Mouse (Mus musculus): ENCODE data around the gene Gm20431.
A peak's percentile ranks its signal among the peaks of the same experiment; 100 is the strongest.

DNA sequence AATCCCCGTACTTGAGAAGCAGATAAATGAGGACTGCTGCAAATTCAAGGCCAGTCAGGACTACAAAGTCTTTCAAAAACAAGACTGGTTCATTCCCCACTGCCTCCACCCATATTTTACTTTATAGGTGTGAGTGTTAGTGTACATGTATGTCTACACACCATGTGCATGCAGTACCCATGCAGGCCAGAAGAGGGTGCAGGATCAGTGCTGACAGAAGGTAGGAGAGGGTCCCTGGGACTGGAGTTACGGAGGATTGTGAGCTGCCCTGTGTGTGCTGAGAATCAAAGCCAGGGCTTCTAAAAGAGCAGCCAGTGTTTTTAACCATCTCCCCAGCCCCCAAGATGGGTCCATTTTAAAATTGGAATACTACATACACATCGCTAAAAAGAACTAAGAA is 21.0 kb downstream of the Gm20431 start:
- peak; percentile 60; the same call in 1 of the 2 replicates for TF ChIP-seq CTCF (IDR thresholded peaks at IDR 0.05; ENCODE audit: control insufficient read depth, insufficient read depth, insufficient replicate concordance, low read depth, low read length)
- no peak for TF ChIP-seq POLR2A (IDR thresholded peaks at IDR 0.05; ENCODE audit: control insufficient read depth, low read depth, low read length)

Data from testis, adult 2 months (tissue).